Mouse (Mus musculus): Measurements from ENCODE around the gene Xrcc6.

Xrcc6 gene

GRCm38 (mm10) chr15:81987646-81988045 lies at the start of gene Xrcc6:
TSS of gene Xrcc6 (plus strand) at chr15:81987835.
- DNase-seq = no peak

- peak; percentile 39 for DNase-seq
These were observed 49.4 kb upstream of the Xrcc6 start for GRCm38 (mm10) chr15:81938246-81938645.

- no peak for DNase-seq
These were observed 48.4 kb upstream of the Xrcc6 start for GRCm38 (mm10) chr15:81939157-81939715.

GRCm38 (mm10) chr15:81939774-81940173 lies 47.9 kb upstream of the Xrcc6 start:
- no peak for DNase-seq

GRCm38 (mm10) chr15:81940219-81940618 lies 47.4 kb upstream of the Xrcc6 start:
- no peak for DNase-seq

GRCm38 (mm10) chr15:81941010-81941409 lies 46.6 kb upstream of the Xrcc6 start:
- no peak for DNase-seq

GRCm38 (mm10) chr15:81943176-81943749 lies 44.4 kb upstream of the Xrcc6 start:
- no peak for DNase-seq

GRCm38 (mm10) chr15:81949076-81949475 lies 38.6 kb upstream of the Xrcc6 start:
- no peak for DNase-seq

GRCm38 (mm10) chr15:81949476-81950131 lies 38.0 kb upstream of the Xrcc6 start:
- peak; percentile 72 for DNase-seq

- no peak for DNase-seq
These were observed 36.9 kb upstream of the Xrcc6 start for GRCm38 (mm10) chr15:81950716-81951115.

- no peak for DNase-seq
These were observed 36.5 kb upstream of the Xrcc6 start for GRCm38 (mm10) chr15:81951159-81951558.

GRCm38 (mm10) chr15:81952310-81952709 lies 35.3 kb upstream of the Xrcc6 start:
- no peak for DNase-seq

- no peak for DNase-seq
These were observed 33.5 kb upstream of the Xrcc6 start for GRCm38 (mm10) chr15:81954151-81954583.

GRCm38 (mm10) chr15:81954716-81955115 lies 32.9 kb upstream of the Xrcc6 start:
- DNase-seq = no peak

- no peak for DNase-seq
These were observed 32.2 kb upstream of the Xrcc6 start for GRCm38 (mm10) chr15:81955414-81955813.

GRCm38 (mm10) chr15:81956457-81956856 lies 31.2 kb upstream of the Xrcc6 start:
- peak; percentile 57 for DNase-seq

GRCm38 (mm10) chr15:81957598-81957997 lies 30.0 kb upstream of the Xrcc6 start:
- DNase-seq = no peak

GRCm38 (mm10) chr15:81958906-81959305 lies 28.7 kb upstream of the Xrcc6 start:
- DNase-seq = no peak

GRCm38 (mm10) chr15:81960171-81961077 lies 27.2 kb upstream of the Xrcc6 start, which contains the start of gene Pmm1:
TSS of gene Pmm1 (minus strand) at chr15:81960930.
- peak; percentile 99 for DNase-seq

GRCm38 (mm10) chr15:81961078-81961451 lies 26.6 kb upstream of the Xrcc6 start:
- DNase-seq = no peak

- no peak for DNase-seq
These were observed 23.4 kb upstream of the Xrcc6 start for GRCm38 (mm10) chr15:81964262-81964661.

GRCm38 (mm10) chr15:81964980-81965545 lies 22.6 kb upstream of the Xrcc6 start:
- no peak for DNase-seq
